Mouse (Mus musculus) Muller cell, postnatal 12 days (primary cell): ENCODE measurements around the gene Lrrc73.
A peak's percentile ranks its signal among the peaks of the same experiment; 100 is the strongest.

Source experiments
- DNase-seq: peaks from one replicate; pipeline ENCODE4 v3.0.0-alpha.2; 2015; ENCODE audit errors: inconsistent ontology term

Gene Lrrc73

GRCm38 (mm10) chr17:46287678-46288095 is 34.4 kb downstream of the Lrrc73 start:
- no peak for DNase-seq

GRCm38 (mm10) chr17:46296601-46297000 is 43.3 kb downstream of the Lrrc73 start:
- no peak for DNase-seq

DNA sequence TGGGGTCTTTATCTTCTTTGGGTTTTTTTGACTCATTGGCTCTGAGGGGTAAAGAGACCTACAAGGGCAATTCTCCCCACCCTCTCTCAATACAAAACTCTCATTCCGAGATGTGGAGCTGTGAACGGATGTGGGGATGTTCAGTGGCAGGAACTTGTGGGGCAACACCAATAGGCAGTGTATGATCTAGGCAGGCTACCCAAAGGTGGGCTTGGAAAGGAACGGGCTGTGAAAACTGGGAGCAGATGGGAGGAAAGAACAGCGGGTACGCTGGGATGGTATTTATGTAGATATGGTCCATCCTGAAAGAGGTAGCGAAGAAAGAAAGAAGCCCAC is 43.7 kb downstream of the Lrrc73 start:
- DNase-seq: no peak

- DNase-seq: peak; percentile 33
Observed at GRCm38 (mm10) chr17:46297364-46298219, 44.3 kb downstream of the Lrrc73 start, which contains the start of gene Dlk2. Gene Dlk2, plus strand, starts transcription at chr17:46297421.

- DNase-seq: peak; percentile 81
Observed at GRCm38 (mm10) chr17:46298220-46298913, 45.0 kb downstream of the Lrrc73 start.

DNA sequence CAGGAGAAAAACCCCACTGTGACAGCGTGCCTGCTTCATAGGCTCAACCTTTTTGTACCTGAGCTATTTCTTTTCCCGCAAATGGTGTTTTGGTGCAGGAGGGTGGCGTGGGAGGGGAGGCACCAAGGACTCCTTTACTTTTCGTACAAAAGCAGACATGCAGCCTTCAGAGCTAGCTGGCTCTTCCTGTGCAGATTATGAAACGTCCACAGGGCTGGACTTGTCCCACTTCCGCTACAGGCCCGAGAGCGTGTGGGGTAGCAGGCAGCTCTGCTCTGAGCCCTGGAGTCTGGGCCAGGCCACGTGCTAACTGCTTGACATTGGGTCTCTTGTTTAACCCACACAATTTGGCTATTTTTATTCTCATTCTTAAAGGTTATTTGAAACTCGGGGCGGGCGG is 48.6 kb downstream of the Lrrc73 start:
- DNase-seq: no peak

GRCm38 (mm10) chr17:46304184-46304583 is 50.9 kb downstream of the Lrrc73 start:
- DNase-seq: no peak
